Mouse (Mus musculus) C2C12 (cell line): ENCODE results near the gene Nfib.

ENCODE experiments used
- CEBPB ChIP-seq: IDR thresholded peaks from one replicate; pipeline ENCODE4 v1.6.1; 2011; ENCODE audit warnings: low read depth, mild to moderate bottlenecking, control low read depth, moderate library complexity
- CTCF ChIP-seq: IDR thresholded peaks from one replicate; pipeline ENCODE4 v1.5.1; 2011; ENCODE audit not compliant: control insufficient read depth, insufficient read depth, insufficient read length
- MAX ChIP-seq: IDR thresholded peaks from one replicate; pipeline ENCODE4 v1.6.1; 2011; ENCODE audit warnings: mild to moderate bottlenecking, control low read depth
- MYOD1 ChIP-seq: IDR thresholded peaks from one replicate; pipeline ENCODE4 v1.6.1; 2011; ENCODE audit warnings: low read depth; ENCODE audit not compliant: control insufficient read depth, insufficient read length
- MYOG ChIP-seq: IDR thresholded peaks from one replicate; pipeline ENCODE4 v1.6.1; 2011; ENCODE audit not compliant: control insufficient read depth, insufficient read length; ENCODE audit errors: extremely low read depth
- USF1 ChIP-seq: IDR thresholded peaks from one replicate; pipeline ENCODE4 v1.6.1; 2011; ENCODE audit warnings: low read depth, mild to moderate bottlenecking, control low read depth, moderate library complexity

GRCm38 (mm10) chr4:82502012-82502411 lies 203.5 kb downstream of the Nfib start:
- no peak for TF ChIP-seq MAX
- TF ChIP-seq USF1, result no peak
- no peak for TF ChIP-seq CTCF
- no peak for TF ChIP-seq MYOG
- TF ChIP-seq CEBPB, result no peak
- TF ChIP-seq MYOD1, result no peak
